Mouse (Mus musculus): ENCODE data around the gene Xcr1.

Xcr1 gene

GRCm38 (mm10) chr9:123815444-123815843 lies 46.4 kb downstream of the Xcr1 start:
- DNase-seq (ENCODE audit: extremely low read depth, low read depth, low spot score) = no peak

GRCm38 (mm10) chr9:123814821-123815220 lies 47.0 kb downstream of the Xcr1 start:
- DNase-seq (ENCODE audit: extremely low read depth, low read depth, low spot score) = peak; percentile 21

GRCm38 (mm10) chr9:123814326-123814725 lies 47.5 kb downstream of the Xcr1 start:
- no peak for DNase-seq (ENCODE audit: extremely low read depth, low read depth, low spot score)

GRCm38 (mm10) chr9:123811831-123812230 lies 50.0 kb downstream of the Xcr1 start:
- DNase-seq (ENCODE audit: extremely low read depth, low read depth, low spot score) = no peak

GRCm38 (mm10) chr9:123808583-123808982 lies 53.2 kb downstream of the Xcr1 start:
- no peak for DNase-seq (ENCODE audit: extremely low read depth, low read depth, low spot score)

GRCm38 (mm10) chr9:123806267-123806666 lies 55.6 kb downstream of the Xcr1 start, which contains the start of gene Cxcr6:
Cxcr6 (plus strand) TSS chr9:123806475.
- no peak for DNase-seq (ENCODE audit: extremely low read depth, low read depth, low spot score)

- DNase-seq (ENCODE audit: extremely low read depth, low read depth, low spot score) = no peak
These were observed 56.6 kb downstream of the Xcr1 start for GRCm38 (mm10) chr9:123805241-123805640.

- DNase-seq (ENCODE audit: extremely low read depth, low read depth, low spot score) = no peak
These were observed 58.9 kb downstream of the Xcr1 start for GRCm38 (mm10) chr9:123802896-123803295.

- DNase-seq (ENCODE audit: extremely low read depth, low read depth, low spot score) = no peak
These were observed 59.4 kb downstream of the Xcr1 start for GRCm38 (mm10) chr9:123802421-123802820.

All from fat pad, adult 2 months (tissue).